Mouse (Mus musculus) ZHBTc4 (cell line): ENCODE measurements at regions not wholly inside any gene's neighbourhood (a gene's known extent, or its start where the extent isn't known, plus 50 kb on each side); places are given as distances from the start of the nearest gene placed in this dataset.
A peak's percentile ranks its signal among the peaks of the same experiment; 100 is the strongest.
"Not testable (repeated sequence)": the region's sequence is repeated elsewhere in the genome, so short reads cannot be mapped to it uniquely, and the experiment has no call there.

Experiments
- DNase-seq: peaks from one replicate; pipeline ENCODE4 v3.0.0-alpha.2; 2011; ENCODE audit warnings: low read depth, low spot score

DNA sequence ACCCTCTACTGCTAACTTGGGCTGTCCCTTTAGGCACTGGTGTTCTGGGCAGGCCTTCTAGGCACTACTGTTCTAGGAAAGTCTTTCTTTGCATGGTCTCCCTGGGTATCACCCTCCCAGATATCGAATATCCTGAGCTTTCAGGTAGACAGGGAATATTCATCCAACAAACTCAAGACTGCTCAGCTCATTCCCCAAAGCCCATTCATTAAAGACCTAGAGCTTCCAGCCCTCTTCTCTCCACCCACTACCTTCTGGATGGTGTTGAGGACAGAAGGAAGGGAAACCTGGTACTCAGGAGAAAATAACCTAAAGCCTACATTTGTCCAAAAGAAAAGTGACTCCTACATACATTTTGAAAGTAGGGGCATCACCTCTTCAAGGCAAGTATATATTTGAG lies 420.0 kb downstream of the Tcerg1l start:
- DNase-seq: no peak

DNA sequence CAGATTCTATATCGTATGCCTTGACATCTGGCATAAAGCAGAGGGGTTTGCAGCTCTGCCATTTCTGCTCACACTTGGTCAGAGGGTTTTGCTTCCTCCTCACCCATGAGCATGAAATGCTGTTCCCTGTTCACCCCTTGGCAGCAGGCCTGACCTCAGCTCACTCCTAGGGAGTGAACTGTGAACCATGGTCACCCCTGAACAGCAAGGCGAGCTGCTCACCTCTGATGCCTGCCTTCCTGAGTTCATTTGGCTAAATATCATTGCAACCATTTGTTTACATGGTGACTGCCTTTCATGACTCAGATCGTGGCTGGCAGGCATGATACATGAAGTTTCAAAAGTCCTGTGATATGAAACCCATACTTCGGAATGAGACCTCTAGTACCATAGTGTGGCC lies 418.2 kb downstream of the Tcerg1l start:
- DNase-seq: no peak

DNA sequence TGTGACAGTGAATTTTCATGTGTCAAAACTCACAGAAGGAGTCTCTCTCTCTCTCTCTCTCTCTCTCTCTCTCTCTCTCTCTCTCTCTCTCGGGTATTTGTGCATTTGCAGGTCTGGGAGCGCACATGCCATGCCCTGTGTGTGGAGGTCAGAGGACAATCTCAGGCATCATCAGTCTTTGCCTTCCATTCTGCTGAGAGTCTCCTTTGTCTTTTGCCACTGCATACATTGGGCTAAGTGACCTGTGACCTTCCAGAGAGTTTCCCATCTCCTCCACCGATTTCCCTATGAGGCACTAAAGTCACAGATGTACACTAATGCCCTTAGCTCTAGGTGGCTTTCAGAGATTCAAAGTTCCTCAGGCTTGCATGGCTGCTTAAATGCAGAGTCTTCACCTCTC lies 391.7 kb downstream of the Tcerg1l start:
- DNase-seq: no peak

DNA sequence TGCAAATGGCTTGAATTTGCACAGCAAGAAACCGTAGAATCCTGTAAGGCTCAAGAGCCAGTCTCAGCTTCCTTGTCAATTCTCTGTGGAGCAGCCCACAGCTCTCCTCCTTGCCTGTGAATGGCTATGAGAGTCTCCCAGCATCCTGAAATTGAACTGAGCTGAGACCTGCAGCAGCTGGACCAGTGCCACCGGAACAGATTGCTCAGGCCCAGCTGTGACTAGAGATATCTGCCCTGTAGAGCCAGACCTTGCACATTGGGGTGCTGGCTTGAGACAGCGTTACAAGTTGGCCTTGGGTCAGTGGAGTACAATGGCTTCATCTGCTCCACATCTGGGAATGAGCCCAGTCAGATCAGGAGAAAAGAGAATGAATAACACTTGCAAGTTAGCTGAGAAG lies 390.6 kb downstream of the Tcerg1l start:
- DNase-seq: no peak

DNA sequence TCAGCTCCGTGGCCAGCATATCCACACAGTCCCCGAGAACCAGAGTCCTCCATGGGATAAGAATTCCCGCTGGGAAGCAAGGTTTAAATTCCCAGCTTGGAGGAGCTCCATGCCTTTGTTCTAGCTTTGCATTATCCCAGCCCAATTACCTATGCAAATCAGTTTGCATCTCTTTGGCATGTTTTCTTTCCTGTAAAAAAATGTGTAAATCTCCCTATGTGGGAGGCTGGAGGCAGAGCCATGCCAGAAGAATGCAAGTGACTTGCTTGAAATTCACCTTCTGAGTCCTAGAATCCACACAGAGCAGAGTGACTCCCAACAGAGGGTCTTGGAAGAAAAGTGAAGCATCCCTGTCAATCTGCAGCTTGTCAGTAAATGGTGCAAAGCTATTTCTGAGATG lies 388.9 kb downstream of the Tcerg1l start:
- DNase-seq: peak; percentile 5

DNA sequence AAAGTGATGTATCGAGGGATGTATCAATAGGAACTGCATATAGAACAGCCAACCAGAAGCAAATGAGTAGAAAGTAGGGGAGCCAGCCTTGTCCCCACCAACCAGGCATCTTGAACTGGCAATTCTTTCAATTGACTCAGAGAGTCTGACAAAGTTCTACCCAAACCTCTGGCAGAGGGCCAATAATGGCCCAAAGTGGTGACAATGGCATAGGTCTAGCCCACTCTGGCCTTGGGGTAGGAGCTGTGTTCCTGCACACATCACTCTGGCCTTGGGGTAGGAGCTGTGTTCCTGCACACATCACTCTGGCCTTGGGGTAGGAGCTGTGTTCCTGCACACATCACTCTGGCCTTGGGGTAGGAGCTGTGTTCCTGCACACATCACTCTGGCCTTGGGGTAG lies 373.5 kb downstream of the Tcerg1l start:
- DNase-seq: not testable (repeated sequence)

DNA sequence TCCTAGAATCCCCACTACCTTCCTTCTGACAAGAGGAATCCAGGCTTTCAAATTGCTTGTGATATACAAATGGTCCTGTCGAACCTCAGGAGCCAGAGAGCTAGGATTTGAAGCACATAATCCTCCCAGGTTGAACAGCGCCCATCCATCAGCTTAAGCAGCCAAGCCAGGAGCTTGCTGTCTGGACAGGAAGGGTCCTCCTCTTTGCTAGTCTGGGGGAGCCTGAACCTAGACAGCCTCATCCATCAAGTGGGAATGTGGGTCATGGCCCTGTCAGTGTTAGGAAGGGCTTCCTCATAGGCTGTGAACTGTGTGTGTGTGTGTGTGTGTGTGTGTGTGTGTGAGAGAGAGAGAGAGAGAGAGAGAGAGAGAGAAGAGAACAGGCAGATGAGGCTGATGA lies 345.8 kb downstream of the Tcerg1l start:
- no peak for DNase-seq

DNA sequence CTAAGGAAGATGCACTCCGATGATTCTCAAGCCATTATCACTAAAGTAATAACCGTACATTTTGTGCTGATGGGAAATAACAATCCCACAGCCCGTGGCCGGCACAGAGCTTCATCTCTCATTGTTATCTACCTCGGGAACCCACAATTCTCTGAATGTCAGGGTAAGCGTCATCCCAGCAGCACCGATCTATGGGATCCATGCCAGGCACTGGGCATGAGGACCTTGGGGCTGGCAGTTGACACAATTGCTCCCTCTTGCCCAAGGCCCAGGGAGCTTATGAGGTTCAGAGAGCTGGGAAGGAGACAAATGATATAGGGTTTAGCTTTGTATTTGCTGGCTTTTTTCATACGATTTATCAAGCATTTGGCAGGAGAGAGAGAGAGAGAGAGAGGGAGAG lies 342.8 kb downstream of the Tcerg1l start:
- DNase-seq: no peak

DNA sequence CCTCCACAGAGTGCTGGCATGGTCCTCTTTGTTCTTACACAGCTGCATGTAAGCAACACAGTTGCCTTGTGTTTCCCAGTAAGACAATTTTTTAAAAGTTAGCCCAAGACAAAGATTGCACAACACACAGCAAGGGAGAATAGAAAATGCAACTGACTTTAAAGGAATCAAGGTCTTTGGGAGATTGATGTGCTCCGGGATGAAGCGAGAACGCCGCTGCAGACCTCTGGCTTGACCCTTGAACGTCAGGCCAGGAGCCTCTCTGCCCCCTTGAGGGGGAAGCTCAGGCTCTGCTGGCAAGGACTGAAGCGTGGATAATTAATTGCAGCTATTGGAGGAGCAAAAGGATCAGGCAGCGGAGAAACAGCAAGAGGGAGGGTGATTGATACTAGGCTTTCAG lies 336.4 kb downstream of the Tcerg1l start:
- DNase-seq: no peak

DNA sequence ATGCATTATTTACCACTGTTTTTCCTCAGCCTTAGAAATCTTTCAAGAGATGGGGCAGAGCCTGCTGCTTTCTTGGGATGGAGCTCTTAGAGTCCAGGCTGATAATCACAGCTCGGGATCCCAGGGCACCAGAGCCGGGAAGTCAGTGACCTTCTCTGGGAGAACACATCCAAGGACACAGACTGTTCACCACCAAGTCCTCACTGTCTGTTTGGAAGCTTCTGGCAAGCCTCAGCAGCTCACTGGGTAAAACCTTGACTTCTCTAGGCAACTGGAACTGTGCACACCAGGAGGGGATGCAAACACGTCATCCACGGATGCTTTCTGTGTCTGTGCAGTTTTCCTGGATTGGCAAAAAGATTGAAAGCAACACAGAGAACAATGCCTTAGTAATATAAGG lies 330.6 kb downstream of the Tcerg1l start:
- DNase-seq: no peak

DNA sequence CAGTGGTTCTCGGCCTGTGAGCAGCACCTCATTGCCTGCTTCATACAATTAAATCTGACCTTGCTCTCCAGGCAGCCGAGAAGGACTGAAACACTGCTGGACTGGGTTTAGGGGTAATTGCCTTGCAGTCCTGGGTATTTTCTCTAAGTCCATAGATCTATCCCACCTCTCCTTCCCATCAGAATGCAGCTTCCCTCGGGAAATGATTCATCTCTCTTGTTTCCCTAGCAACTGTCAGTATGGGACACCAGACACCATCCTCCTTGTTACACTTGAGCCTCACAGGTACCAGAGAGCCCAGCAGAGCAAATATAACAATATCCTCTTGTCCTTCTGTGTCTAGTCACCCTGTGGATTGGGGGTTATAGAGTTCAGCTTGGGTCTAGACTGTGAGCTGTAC lies 322.3 kb downstream of the Tcerg1l start:
- no peak for DNase-seq

DNA sequence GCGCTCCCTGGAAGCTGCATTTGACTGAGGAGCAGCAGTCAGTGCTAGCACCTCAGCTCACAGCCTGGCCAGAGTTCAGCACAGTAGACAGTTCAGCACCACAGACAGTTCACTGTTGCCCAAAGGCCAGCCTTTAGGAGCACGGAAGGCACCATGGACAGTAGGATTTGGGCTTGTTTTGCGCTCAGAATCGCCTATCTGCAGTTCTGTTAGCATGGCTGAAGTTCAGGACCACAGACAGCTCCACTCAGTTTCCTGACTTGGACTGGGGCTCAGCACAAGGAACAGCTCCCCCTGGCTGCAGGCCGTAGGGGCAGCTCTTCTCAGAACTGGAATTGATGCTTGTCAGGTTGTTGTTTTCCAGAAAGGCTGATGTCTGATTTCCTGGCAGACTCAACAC lies 313.6 kb downstream of the Tcerg1l start:
- peak; percentile 95 for DNase-seq

DNA sequence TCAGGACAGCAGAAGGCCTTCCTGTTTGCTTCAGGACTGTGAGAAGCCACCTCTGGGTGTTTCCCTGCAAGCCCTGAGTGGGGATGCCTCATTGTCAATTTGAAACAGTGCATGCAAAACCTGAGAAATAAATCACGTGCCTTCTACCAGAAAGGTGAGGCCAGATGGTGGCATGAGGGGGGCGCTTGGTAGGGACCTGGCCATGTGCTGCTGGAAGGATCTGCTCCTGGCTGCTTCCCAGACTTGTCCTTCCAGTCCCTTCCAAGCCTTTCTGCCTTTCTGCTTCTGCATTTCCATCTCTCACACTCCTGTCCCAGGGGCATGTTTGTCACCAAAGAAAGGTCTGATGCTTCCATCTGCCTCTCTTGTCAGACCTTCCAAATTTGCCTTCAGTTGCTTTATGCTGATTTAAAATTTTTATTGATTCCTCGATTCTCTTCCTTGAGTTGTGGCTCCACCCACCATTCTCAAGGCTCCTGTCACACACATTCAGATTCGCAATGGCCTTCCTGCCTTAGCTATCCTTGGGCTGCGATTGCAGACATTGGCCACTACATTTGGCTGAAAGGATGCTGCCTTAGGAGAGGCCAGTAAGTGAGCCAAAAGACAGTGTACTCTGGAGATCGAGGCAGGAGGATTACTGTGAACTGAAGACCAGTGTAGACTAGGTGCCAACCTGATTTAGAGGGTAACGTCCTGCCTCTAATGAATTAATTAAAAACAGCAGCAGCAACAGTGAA lies 289.9 kb downstream of the Tcerg1l start:
- DNase-seq: no peak

DNA sequence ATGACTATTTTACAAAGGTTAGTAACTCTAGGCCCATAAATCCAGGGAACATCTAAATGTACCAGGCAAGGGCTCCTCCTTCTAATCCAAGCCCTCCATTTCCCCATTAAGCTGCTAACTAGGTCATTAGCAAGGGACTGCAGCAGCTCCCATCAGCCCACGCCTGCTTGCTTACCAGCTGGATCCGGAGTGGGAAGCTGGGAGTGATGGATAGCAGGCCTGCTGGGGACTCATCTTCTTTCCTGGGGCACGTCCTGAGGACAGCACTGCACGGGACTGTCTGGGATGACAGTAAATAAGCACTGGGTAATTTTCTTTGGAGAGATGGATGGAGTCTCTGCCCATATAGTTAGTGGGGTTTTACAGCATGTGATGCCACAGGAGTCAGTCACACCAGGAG lies 276.0 kb downstream of the Tcerg1l start:
- DNase-seq: no peak

DNA sequence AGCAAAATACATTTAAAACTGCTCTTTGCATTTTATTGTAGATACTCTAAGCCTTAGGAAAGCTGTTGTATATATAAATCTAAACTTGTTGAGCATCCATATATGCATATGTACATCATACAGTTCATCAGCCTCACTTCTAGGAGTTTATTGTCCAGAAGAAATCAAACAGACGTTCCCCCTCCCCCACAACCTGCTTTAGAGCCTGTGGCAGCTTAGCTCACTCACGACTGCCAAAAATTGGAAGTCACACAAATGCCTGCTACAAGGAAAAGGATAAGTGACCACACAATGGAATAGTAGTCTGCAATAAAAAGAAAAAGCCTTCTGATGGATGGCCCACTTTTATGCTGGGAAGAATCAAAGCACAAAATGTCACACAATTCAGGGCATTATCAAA lies 267.8 kb downstream of the Tcerg1l start:
- DNase-seq: no peak

DNA sequence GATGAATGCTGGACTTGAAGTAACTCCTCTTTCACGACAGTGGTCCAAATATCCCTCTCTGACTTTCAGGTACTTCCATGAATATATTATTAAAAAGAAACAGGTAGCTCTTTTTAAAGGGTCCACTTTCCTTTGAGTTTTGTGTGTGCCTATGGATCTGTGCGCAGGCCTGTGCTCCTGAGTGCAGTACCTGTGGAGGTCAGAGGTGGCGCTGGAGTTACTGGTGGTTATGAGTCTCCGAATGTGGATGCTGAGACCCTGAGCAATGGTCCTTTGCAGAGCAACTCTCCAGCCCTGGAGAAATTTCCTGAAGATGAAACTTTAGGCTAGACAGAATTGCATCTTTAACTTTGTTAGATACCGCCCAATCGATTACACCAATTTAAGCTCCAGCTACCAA lies 264.1 kb downstream of the Tcerg1l start:
- peak; percentile 46 for DNase-seq

DNA sequence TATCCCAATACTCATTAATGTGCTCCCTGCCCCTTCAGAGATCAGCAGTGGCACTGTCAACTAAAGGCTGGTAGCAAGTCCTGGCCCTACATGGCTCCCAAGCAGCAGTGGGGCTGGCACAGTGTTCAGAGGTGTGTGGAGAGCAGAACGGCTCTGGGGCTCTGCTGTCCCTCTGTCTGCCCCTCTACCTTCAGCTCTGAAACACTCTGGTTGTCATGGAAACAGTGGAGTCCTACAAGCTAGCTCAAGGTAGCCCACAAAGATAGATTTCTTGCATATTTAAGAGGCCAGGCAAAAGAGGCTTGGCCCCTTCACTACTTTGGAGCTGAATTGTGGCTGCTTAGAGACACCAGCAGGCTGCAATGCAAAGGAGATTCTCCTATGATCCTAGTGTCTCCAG lies 259.6 kb downstream of the Tcerg1l start:
- DNase-seq: no peak

DNA sequence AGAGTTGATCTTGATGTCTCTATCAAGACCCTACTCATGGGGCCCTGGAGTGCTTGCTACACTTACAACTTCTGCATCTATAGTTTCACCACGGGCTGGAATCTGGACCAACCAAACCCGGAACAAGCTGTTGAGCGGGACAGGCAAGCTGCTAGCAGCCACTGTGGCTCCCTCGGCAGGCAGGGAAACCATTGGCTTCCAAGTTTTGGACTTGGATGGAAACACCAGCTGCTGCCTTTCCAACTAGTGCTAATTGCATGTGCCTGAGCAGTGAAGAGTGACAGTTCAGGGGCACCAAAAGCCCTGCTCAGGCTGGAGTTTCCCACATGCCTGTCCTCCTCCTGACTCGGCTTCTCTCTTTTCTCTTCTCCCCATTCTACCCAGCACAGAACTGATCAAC lies 257.8 kb downstream of the Tcerg1l start:
- no peak for DNase-seq

DNA sequence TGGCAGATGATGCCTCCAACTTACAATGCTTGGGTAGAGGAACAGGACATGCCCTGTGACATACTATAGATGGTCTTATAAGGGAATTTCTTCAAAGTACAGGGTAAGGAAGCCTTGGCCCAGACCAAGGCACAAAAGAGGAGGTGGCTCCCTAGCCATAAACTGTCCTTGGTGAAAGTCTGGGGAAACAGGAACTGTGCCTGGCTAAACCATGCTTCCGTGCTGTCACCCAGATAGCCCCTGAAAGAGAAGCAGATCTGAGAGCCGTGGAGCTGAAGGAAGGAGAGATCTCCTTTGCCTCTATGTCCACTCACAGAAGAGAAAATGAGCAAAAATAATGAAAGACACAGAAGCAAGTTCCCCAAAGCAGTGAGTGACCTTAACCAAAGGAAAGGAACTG lies 248.0 kb downstream of the Tcerg1l start:
- no peak for DNase-seq

DNA sequence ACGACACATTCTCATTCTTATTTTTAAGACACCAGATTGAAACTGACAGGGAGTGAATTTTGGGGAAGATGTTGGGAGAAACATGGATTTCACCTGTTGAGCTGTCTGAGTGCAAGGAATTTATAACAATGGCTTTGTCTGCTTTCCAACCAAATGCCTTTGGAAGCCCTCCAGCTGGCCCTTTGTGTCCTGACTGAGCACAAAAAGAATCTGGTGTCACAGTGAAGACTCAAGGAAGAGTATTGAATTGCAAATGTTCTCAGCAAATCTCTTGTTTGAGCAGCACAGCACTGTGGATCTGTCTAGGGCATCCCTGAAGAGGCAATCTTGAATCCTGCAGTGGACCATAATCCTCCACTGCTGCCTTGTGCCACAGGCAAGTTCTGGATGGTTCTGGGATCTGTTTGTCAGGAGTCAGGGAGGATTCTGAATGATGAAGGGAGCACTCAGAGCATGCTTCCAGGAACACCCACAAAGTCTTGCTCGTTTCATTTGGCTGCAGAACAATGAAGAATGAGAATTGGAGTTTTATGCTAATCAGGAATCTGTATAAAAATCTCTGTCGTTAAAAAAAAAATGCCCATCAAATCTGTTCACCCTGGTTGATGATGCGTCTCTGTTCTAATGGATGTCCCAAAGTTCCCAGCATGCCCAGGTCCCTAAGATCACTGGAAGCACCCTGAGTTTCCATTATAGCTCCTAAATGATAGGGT lies 243.9 kb downstream of the Tcerg1l start:
- DNase-seq: peak; percentile 91
